Mouse (Mus musculus) left cerebral cortex, postnatal 10 days (tissue): ENCODE measurements around the gene Gprin3. TPM values are rescaled to one million over a fixed set of nuclear protein-coding genes. Genes with fewer than 3 reads are reported as not detected.
A peak's percentile ranks its signal among the peaks of the same experiment; 100 is the strongest.

ENCODE experiments used
- DNase-seq, 2 experiments: peaks; one replicate each; pipeline ENCODE4 v3.0.0; 2021 to 2022; ENCODE audit warnings: low spot score in 2 of 2, mixed read lengths in 1 of 2; ENCODE audit errors: extremely low spot score in 1 of 2
- intact Hi-C: fragments of 180-260 bp; cut with DNase I; formaldehyde crosslinking; loops from one replicate; pipeline ENCODE4 v1.15.1; 2025
- total RNA-seq, 2 experiments: library from RNA; stranded (reverse); gene quantifications; 2 replicates each; pipeline ENCODE4 v1.2.3; 2021

Gene Gprin3
- total RNA-seq = 10 to 100 TPM; 16.8 to 18.3 TPM

- DNase-seq = peak; percentile 71 to 89
- intact Hi-C loops = loop anchor here (10.0 kb wide), 1 partner anchor 171 kb away; no protein-coding TSS in a partner anchor
These were observed at the start of gene Gprin3 for GRCm38 (mm10) chr6:59425824-59426533. Gene Gprin3, minus strand, starts transcription at chr6:59426294.

- intact Hi-C loops = no loop called here
- DNase-seq = no peak
These were observed 32.8 kb upstream of the Gprin3 start for GRCm38 (mm10) chr6:59458861-59459260.

GRCm38 (mm10) chr6:59456116-59456515 lies 30.0 kb upstream of the Gprin3 start:
- intact Hi-C loops = no loop called here
- DNase-seq = no peak

GRCm38 (mm10) chr6:59451348-59451747 lies 25.3 kb upstream of the Gprin3 start:
- intact Hi-C loops = no loop called here
- DNase-seq = no peak

GRCm38 (mm10) chr6:59445101-59445503 lies 19.0 kb upstream of the Gprin3 start:
- DNase-seq = no peak
- intact Hi-C loops = no loop called here

GRCm38 (mm10) chr6:59435906-59436305 lies 9.8 kb upstream of the Gprin3 start:
- no peak for DNase-seq
- intact Hi-C loops = no loop called here

GRCm38 (mm10) chr6:59433116-59433515 lies 7.0 kb upstream of the Gprin3 start:
- no peak for DNase-seq
- intact Hi-C loops = no loop called here

GRCm38 (mm10) chr6:59426534-59426885 lies 416 bp upstream of the Gprin3 start:
- intact Hi-C loops = loop anchor here (10.0 kb wide), 1 partner anchor 172 kb away; no protein-coding TSS in a partner anchor
- no peak for DNase-seq

GRCm38 (mm10) chr6:59424871-59425740 lies 988 bp downstream of the Gprin3 start:
- intact Hi-C loops = loop anchor here (10.0 kb wide), 1 partner anchor 170 kb away; no protein-coding TSS in a partner anchor
- no peak for DNase-seq

GRCm38 (mm10) chr6:59423836-59424235 lies 2.3 kb downstream of the Gprin3 start:
- intact Hi-C loops = loop anchor here (10.0 kb wide), 1 partner anchor 169 kb away; no protein-coding TSS in a partner anchor
- DNase-seq = no peak

GRCm38 (mm10) chr6:59419264-59419663 lies 6.8 kb downstream of the Gprin3 start:
- DNase-seq = no peak
- intact Hi-C loops = no loop called here

- intact Hi-C loops = no loop called here
These were observed 7.4 kb downstream of the Gprin3 start for GRCm38 (mm10) chr6:59418659-59419058.

GRCm38 (mm10) chr6:59414816-59415215 lies 11.3 kb downstream of the Gprin3 start:
- no peak for DNase-seq
- intact Hi-C loops = no loop called here

More at GRCm38 (mm10) chr6:59418659-59419058, 7.4 kb downstream of the Gprin3 start:
- DNase-seq = no peak

GRCm38 (mm10) chr6:59412417-59413346 lies 13.4 kb downstream of the Gprin3 start:
- no peak for DNase-seq
- intact Hi-C loops = no loop called here

- DNase-seq = no peak
- intact Hi-C loops = no loop called here
These were observed 16.9 kb downstream of the Gprin3 start for GRCm38 (mm10) chr6:59409001-59409700.

- DNase-seq = no peak
- intact Hi-C loops = no loop called here
These were observed 18.6 kb downstream of the Gprin3 start for GRCm38 (mm10) chr6:59407482-59407997.

- DNase-seq = no peak
- intact Hi-C loops = no loop called here
These were observed 35.9 kb downstream of the Gprin3 start for GRCm38 (mm10) chr6:59390208-59390607.

GRCm38 (mm10) chr6:59365300-59365699 lies 60.8 kb downstream of the Gprin3 start:
- no peak for DNase-seq
- intact Hi-C loops = no loop called here
